Mouse (Mus musculus) ES-E14 (cell line): ENCODE data around the gene Nrarp.

Experiments
- CHD2 ChIP-seq: IDR thresholded peaks from 2 replicates; pipeline ENCODE4 v1.6.1; 2014; ENCODE audit warnings: mild to moderate bottlenecking, low read depth, low read length, inconsistent platforms
- HCFC1 ChIP-seq: IDR thresholded peaks from 2 replicates; pipeline ENCODE4 v1.6.1; 2012; ENCODE audit warnings: low read length, inconsistent platforms, borderline replicate concordance; ENCODE audit not compliant: insufficient read depth
- MAFK ChIP-seq: IDR thresholded peaks from 2 replicates; pipeline ENCODE4 v1.6.1; 2014; ENCODE audit warnings: mild to moderate bottlenecking, low read depth, low read length, inconsistent platforms; ENCODE audit not compliant: insufficient read depth
- ZNF384 ChIP-seq: IDR thresholded peaks from 2 replicates; pipeline ENCODE4 v1.6.1; 2012; ENCODE audit warnings: low read depth, low read length, inconsistent platforms

GRCm38 (mm10) chr2:25182664-25183063 is 2.1 kb downstream of the Nrarp start:
- TF ChIP-seq ZNF384 (no peak), HCFC1 (no peak), MAFK (no peak), CHD2 (no peak)
